Mouse (Mus musculus) hindbrain, embryonic 11.5 days (tissue): ENCODE results near the gene Vdac2. TPM values are rescaled to one million over a fixed set of nuclear protein-coding genes. Genes with fewer than 3 reads are reported as not detected.

Experiments
- ATAC-seq: fragments of 200-750 bp; cut with Nextera tagmentation; 2 replicates; pipeline ENCODE4 v1.8.0; 2017; ENCODE audit warnings: mild to moderate bottlenecking, moderate TSS enrichment, moderate library complexity; ENCODE audit not compliant: low FRiP score
- DNase-seq: peaks from one replicate; pipeline ENCODE4 v3.0.0-alpha.2; 2015; ENCODE audit warnings: low spot score
- H3K27ac ChIP-seq: fragments of 300-500 bp; sonication (generic); 2 replicates; pipeline ENCODE4 v1.5.1; 2014; ENCODE audit warnings: mild to moderate bottlenecking, low read depth, low read length
- H3K27me3 ChIP-seq: fragments of 300-500 bp; sonication (generic); 2 replicates; pipeline ENCODE4 v1.6.1; 2014; ENCODE audit warnings: mild to moderate bottlenecking, low read length, moderate library complexity, mixed read lengths; ENCODE audit not compliant: control insufficient read depth, insufficient read depth
- H3K36me3 ChIP-seq: fragments of 300-500 bp; sonication (generic); 2 replicates; pipeline ENCODE4 v1.6.1; 2014; ENCODE audit warnings: mild to moderate bottlenecking, low read length, moderate library complexity, mixed read lengths; ENCODE audit not compliant: control insufficient read depth, insufficient read depth
- H3K4me1 ChIP-seq: fragments of 300-500 bp; sonication (generic); replicated peaks from 2 replicates; pipeline ENCODE4 v1.6.1; 2014; ENCODE audit warnings: low read length, mixed read lengths; ENCODE audit not compliant: control insufficient read depth, insufficient read depth
- H3K4me2 ChIP-seq: fragments of 300-500 bp; sonication (generic); replicated peaks from 2 replicates; pipeline ENCODE4 v1.6.1; 2014; ENCODE audit warnings: mild to moderate bottlenecking, low read depth, low read length
- H3K4me3 ChIP-seq: fragments of 300-500 bp; sonication (generic); 2 replicates; pipeline ENCODE4 v1.5.1; 2014; ENCODE audit warnings: low read depth, low read length
- H3K9ac ChIP-seq: fragments of 300-500 bp; sonication (generic); 2 replicates; pipeline ENCODE4 v1.6.1; 2014; ENCODE audit warnings: low read depth, low read length
- H3K9me3 ChIP-seq: fragments of 300-500 bp; sonication (generic); 2 replicates; pipeline ENCODE4 v1.6.1; 2016; ENCODE audit warnings: low read length; ENCODE audit not compliant: control insufficient read depth
- WGBS: fragments of 180-500 bp; shearing (Covaris S2); extraction: QIAGEN DNeasy Blood & Tissue Kit; methylation state at CpG from one replicate; pipeline ENCODE4 v1.1.7; 2014; 5-methylcytosine and 5-hydroxymethylcytosine counted together
- polyA plus RNA-seq: library from polyadenylated mRNA; unstranded; fragments of >200 nt; fragmentation: Nextera tagmentation; extraction: Ambion mirVana; gene quantifications from 2 replicates; pipeline ENCODE4 v1.2.1, GENCODE M21; 2014

The Vdac2 gene
- polyA plus RNA-seq, 1 experiment from 2014 or later = 318 TPM

GRCm38 (mm10) chr14:21812590-21813162, 12.4 kb upstream of the Vdac2 start:
- peak; percentile 82 for DNase-seq
- H3K9ac ChIP-seq = no peak overlapping the region
- no peaks in the 10 kb centered on the region for H3K27me3 ChIP-seq
- no peak for ATAC-seq
- H3K4me2 ChIP-seq = no peak overlapping the region
- no peaks in the 10 kb centered on the region for H3K9me3 ChIP-seq
- H3K27ac ChIP-seq = no peak overlapping the region
- 23% methylated on average over 14 of the region's 14 CpGs for WGBS
- no peak overlapping the region for H3K4me3 ChIP-seq
- H3K36me3 ChIP-seq = no peaks in the 10 kb centered on the region
- H3K4me1 ChIP-seq = no peaks in the 10 kb centered on the region

GRCm38 (mm10) chr14:21813216-21813615, 11.8 kb upstream of the Vdac2 start:
- Histone ChIP-seq H3K9me3 (no peaks in the 10 kb centered on the region), H3K27ac (no peak overlapping the region), H3K9ac (no peak overlapping the region), H3K4me2 (no peak overlapping the region), H3K4me3 (no peak overlapping the region), H3K27me3 (no peaks in the 10 kb centered on the region), H3K36me3 (no peaks in the 10 kb centered on the region), H3K4me1 (no peaks in the 10 kb centered on the region)
- no peak for DNase-seq
- no peak for ATAC-seq
- WGBS = 87% methylated on average over 4 of the region's 4 CpGs

- no peak for DNase-seq
- Histone ChIP-seq H3K4me3 (no peak overlapping the region), H3K9me3 (no peaks in the 10 kb centered on the region), H3K27ac (no peak overlapping the region), H3K4me2 (no peak overlapping the region), H3K4me1 (no peaks in the 10 kb centered on the region), H3K36me3 (no peaks in the 10 kb centered on the region), H3K9ac (no peak overlapping the region), H3K27me3 (no peaks in the 10 kb centered on the region)
- WGBS = 88% methylated on average over 3 of the region's 3 CpGs
- no peak for ATAC-seq
Observed at GRCm38 (mm10) chr14:21813847-21814246, 11.2 kb upstream of the Vdac2 start.

GRCm38 (mm10) chr14:21814606-21815005, 10.4 kb upstream of the Vdac2 start:
- Histone ChIP-seq H3K4me2 (no peak overlapping the region), H3K4me1 (no peaks in the 10 kb centered on the region), H3K9ac (no peak overlapping the region), H3K36me3 (no peaks in the 10 kb centered on the region), H3K27me3 (no peaks in the 10 kb centered on the region), H3K9me3 (no peaks in the 10 kb centered on the region), H3K4me3 (no peak overlapping the region), H3K27ac (no peak overlapping the region)
- DNase-seq = no peak
- ATAC-seq = no peak
- 92% methylated on average over 4 of the region's 4 CpGs for WGBS

- Histone ChIP-seq H3K36me3 (no peaks in the 10 kb centered on the region), H3K4me2 (no peak overlapping the region), H3K4me3 (no peak overlapping the region), H3K27ac (no peak overlapping the region), H3K27me3 (no peaks in the 10 kb centered on the region), H3K9ac (no peak overlapping the region), H3K4me1 (no peaks in the 10 kb centered on the region), H3K9me3 (no peaks in the 10 kb centered on the region)
- WGBS = 81% methylated on average over 3 of the region's 3 CpGs
- no peak for DNase-seq
- no peak for ATAC-seq
Observed at GRCm38 (mm10) chr14:21816255-21816654, 8.8 kb upstream of the Vdac2 start.

GRCm38 (mm10) chr14:21817453-21817852, 7.6 kb upstream of the Vdac2 start:
- ATAC-seq (no peak), DNase-seq (no peak)
- Histone ChIP-seq H3K4me1 (no peaks in the 10 kb centered on the region), H3K9ac (no peak overlapping the region), H3K27ac (no peak overlapping the region), H3K4me2 (no peak overlapping the region), H3K9me3 (no peaks in the 10 kb centered on the region), H3K27me3 (no peaks in the 10 kb centered on the region), H3K36me3 (no peaks in the 10 kb centered on the region), H3K4me3 (no peak overlapping the region)
- 35% methylated on average over 4 of the region's 4 CpGs for WGBS

GRCm38 (mm10) chr14:21820880-21821505, 4.0 kb upstream of the Vdac2 start:
- no peaks in the 10 kb centered on the region for H3K36me3 ChIP-seq
- H3K4me1 ChIP-seq = no peaks in the 10 kb centered on the region
- WGBS = 90% methylated on average over 4 of the region's 4 CpGs
- no peak overlapping the region for H3K4me3 ChIP-seq
- H3K27me3 ChIP-seq = no peaks in the 10 kb centered on the region
- ATAC-seq (no peak), DNase-seq (no peak)
- H3K9ac ChIP-seq = no peak overlapping the region
- H3K27ac ChIP-seq = no peak overlapping the region
- no peaks in the 10 kb centered on the region for H3K9me3 ChIP-seq
- no peak overlapping the region for H3K4me2 ChIP-seq

GRCm38 (mm10) chr14:21822307-21822706, 2.7 kb upstream of the Vdac2 start:
- H3K27me3 ChIP-seq = no peaks in the 10 kb centered on the region
- H3K27ac ChIP-seq = no peak overlapping the region
- no peak for ATAC-seq
- no peak overlapping the region for H3K4me3 ChIP-seq
- no peak overlapping the region for H3K4me2 ChIP-seq
- H3K4me1 ChIP-seq = no peaks in the 10 kb centered on the region
- no peaks in the 10 kb centered on the region for H3K9me3 ChIP-seq
- H3K9ac ChIP-seq = no peak overlapping the region
- WGBS = 70% methylated on average over 7 of the region's 7 CpGs
- DNase-seq = no peak
- H3K36me3 ChIP-seq = no peaks in the 10 kb centered on the region

- ATAC-seq (no peak), DNase-seq (no peak)
- H3K4me1 ChIP-seq = no peaks in the 10 kb centered on the region
- 69% methylated on average over 7 of the region's 7 CpGs for WGBS
- no peak overlapping the region for H3K9ac ChIP-seq
- H3K4me3 ChIP-seq = no peak overlapping the region
- no peaks in the 10 kb centered on the region for H3K36me3 ChIP-seq
- H3K9me3 ChIP-seq = no peaks in the 10 kb centered on the region
- H3K4me2 ChIP-seq = no peak overlapping the region
- 0 out of 2 replicates have a peak overlapping the region, but pooled peaks have one; percentile 6 for H3K27ac ChIP-seq
- H3K27me3 ChIP-seq = no peaks in the 10 kb centered on the region
Observed at GRCm38 (mm10) chr14:21822795-21823374, 2.2 kb upstream of the Vdac2 start.
